Mouse (Mus musculus) layer of hippocampus, adult 9-11 months (tissue): ENCODE data around the gene Il25.
"Not testable (repeated sequence)": the region's sequence is repeated elsewhere in the genome, so short reads cannot be mapped to it uniquely, and the experiment has no call there.

Source experiments
- DNase-seq: peaks from one replicate; pipeline ENCODE4 v3.0.0; 2022

Gene Il25

GRCm38 (mm10) chr14:54956533-54956932, 24.0 kb downstream of the Il25 start:
- no peak for DNase-seq

- no peak for DNase-seq
These were observed 26.0 kb downstream of the Il25 start for GRCm38 (mm10) chr14:54958503-54958902.

GRCm38 (mm10) chr14:54959197-54959596, 26.7 kb downstream of the Il25 start:
- DNase-seq: no peak

GRCm38 (mm10) chr14:54959853-54960613, 27.5 kb downstream of the Il25 start:
- not testable (repeated sequence) for DNase-seq

GRCm38 (mm10) chr14:54960769-54961168, 28.3 kb downstream of the Il25 start:
- peak; percentile 45 for DNase-seq

- DNase-seq: no peak
These were observed 29.0 kb downstream of the Il25 start for GRCm38 (mm10) chr14:54961487-54961886.

- DNase-seq: no peak
These were observed 30.2 kb downstream of the Il25 start for GRCm38 (mm10) chr14:54962714-54963113.

- no peak for DNase-seq
These were observed 31.2 kb downstream of the Il25 start for GRCm38 (mm10) chr14:54963727-54964126.

GRCm38 (mm10) chr14:54965044-54965443, 32.5 kb downstream of the Il25 start:
- DNase-seq: no peak

GRCm38 (mm10) chr14:54965631-54966030, 33.1 kb downstream of the Il25 start:
- DNase-seq: no peak

GRCm38 (mm10) chr14:54966320-54966977, 34.0 kb downstream of the Il25 start, which contains the start of gene Myh6:
Gene Myh6 (minus strand): TSS chr14:54966927.
- DNase-seq: no peak

- no peak for DNase-seq
These were observed 35.4 kb downstream of the Il25 start for GRCm38 (mm10) chr14:54967874-54968273.

- DNase-seq: no peak
These were observed 35.8 kb downstream of the Il25 start for GRCm38 (mm10) chr14:54968344-54968743.

GRCm38 (mm10) chr14:54972786-54973185, 40.3 kb downstream of the Il25 start:
- not testable (repeated sequence) for DNase-seq

GRCm38 (mm10) chr14:54974068-54974791, 41.7 kb downstream of the Il25 start:
- DNase-seq: peak; percentile 40

GRCm38 (mm10) chr14:54976633-54977032, 44.1 kb downstream of the Il25 start, which contains the start of gene Gm17428:
Gene Gm17428 (plus strand): TSS chr14:54976933.
- no peak for DNase-seq

GRCm38 (mm10) chr14:54978664-54979063, 46.2 kb downstream of the Il25 start:
- DNase-seq: no peak

GRCm38 (mm10) chr14:54981934-54982333, 49.4 kb downstream of the Il25 start:
- no peak for DNase-seq
